Mouse (Mus musculus) small intestine, adult 2 months (tissue): Measurements from ENCODE around the gene Phyhipl.

ENCODE experiments used
- CTCF ChIP-seq: fragments of 200-500 bp; IDR thresholded peaks from 2 replicates; pipeline ENCODE4 v1.5.1; 2012; ENCODE audit warnings: low read depth, mild to moderate bottlenecking, control low read depth, inconsistent platforms, low read length, moderate library complexity, mixed read lengths; ENCODE audit not compliant: insufficient replicate concordance, insufficient read length; ENCODE audit errors: extremely low read depth
- POLR2A ChIP-seq: fragments of 200-500 bp; IDR thresholded peaks from 2 replicates; pipeline ENCODE4 v1.6.1; 2012; ENCODE audit warnings: low read depth, mild to moderate bottlenecking, control low read depth, inconsistent platforms, low read length, moderate library complexity

DNA sequence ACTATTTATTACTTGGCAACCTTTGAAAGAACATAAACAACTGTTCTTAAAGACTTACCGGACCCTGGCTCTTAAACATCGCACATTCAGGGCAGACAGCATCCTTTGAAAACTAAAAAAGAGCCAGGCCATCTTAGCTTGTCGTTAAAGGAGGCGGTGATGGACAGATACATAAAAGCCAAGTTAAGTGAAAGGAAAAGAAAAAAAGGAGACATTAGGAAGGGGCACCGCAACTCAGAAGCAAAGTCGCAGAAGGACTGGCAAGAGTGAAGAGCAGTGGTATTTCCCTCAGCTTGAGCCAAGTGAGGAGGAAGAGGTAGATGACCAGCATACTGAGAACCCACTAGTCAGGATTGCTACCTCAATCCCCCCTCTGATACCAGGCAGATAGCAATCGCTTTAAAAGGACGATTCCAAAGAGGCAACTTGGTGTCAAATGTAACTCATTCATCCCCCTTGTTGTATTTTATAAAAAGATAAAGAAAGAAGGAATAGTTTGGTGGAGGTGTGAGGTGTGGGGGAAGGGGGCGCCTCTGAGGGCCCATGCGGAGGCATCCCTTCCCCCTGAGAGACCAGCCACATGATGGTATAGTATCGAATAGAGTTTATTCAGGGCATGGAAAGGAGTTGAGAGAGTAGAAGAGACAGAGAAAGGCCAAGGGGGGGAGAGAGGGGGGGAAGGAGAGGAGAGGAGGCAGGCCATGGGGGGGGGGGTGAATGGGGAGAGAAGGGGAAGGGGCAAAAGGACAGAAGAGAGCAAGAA is 31.4 kb upstream of the Phyhipl start:
- TF ChIP-seq POLR2A (no peak), CTCF (no peak)
